Mouse (Mus musculus) adipocyte (in vitro differentiated cells): ENCODE measurements around the gene Ptchd4.

Experiments
- DNase-seq: peaks from one replicate; pipeline ENCODE4 v3.0.0-alpha.2; 2016; ENCODE audit warnings: low spot score

The Ptchd4 gene

GRCm38 (mm10) chr17:42315669-42316611 lies at the start of gene Ptchd4:
Gene Ptchd4, plus strand, starts transcription at chr17:42315947.
- DNase-seq, result peak; percentile 11

- peak; percentile 17 for DNase-seq
Measured at GRCm38 (mm10) chr17:42276861-42277260, 38.9 kb upstream of the Ptchd4 start.

GRCm38 (mm10) chr17:42284391-42284790 lies 31.4 kb upstream of the Ptchd4 start:
- peak; percentile 17 for DNase-seq

GRCm38 (mm10) chr17:42286255-42286654 lies 29.5 kb upstream of the Ptchd4 start:
- no peak for DNase-seq

- DNase-seq, result no peak
Measured at GRCm38 (mm10) chr17:42290341-42290740, 25.4 kb upstream of the Ptchd4 start.

GRCm38 (mm10) chr17:42291793-42292192 lies 24.0 kb upstream of the Ptchd4 start:
- DNase-seq, result no peak

- no peak for DNase-seq
Measured at GRCm38 (mm10) chr17:42297986-42298385, 17.8 kb upstream of the Ptchd4 start.

GRCm38 (mm10) chr17:42299681-42300080 lies 16.1 kb upstream of the Ptchd4 start:
- no peak for DNase-seq

- DNase-seq, result no peak
Measured at GRCm38 (mm10) chr17:42303062-42303577, 12.6 kb upstream of the Ptchd4 start.

GRCm38 (mm10) chr17:42304262-42304661 lies 11.5 kb upstream of the Ptchd4 start:
- DNase-seq, result peak; percentile 32

GRCm38 (mm10) chr17:42307001-42307400 lies 8.7 kb upstream of the Ptchd4 start:
- no peak for DNase-seq

- peak; percentile 37 for DNase-seq
Measured at GRCm38 (mm10) chr17:42310136-42310535, 5.6 kb upstream of the Ptchd4 start.

GRCm38 (mm10) chr17:42316612-42316982 lies 850 bp downstream of the Ptchd4 start:
- DNase-seq, result no peak

GRCm38 (mm10) chr17:42335787-42336186 lies 20.0 kb downstream of the Ptchd4 start:
- DNase-seq, result no peak

GRCm38 (mm10) chr17:42336571-42336970 lies 20.8 kb downstream of the Ptchd4 start:
- DNase-seq, result no peak

GRCm38 (mm10) chr17:42346027-42346426 lies 30.3 kb downstream of the Ptchd4 start:
- peak; percentile 53 for DNase-seq

- no peak for DNase-seq
Measured at GRCm38 (mm10) chr17:42358481-42358880, 42.7 kb downstream of the Ptchd4 start.

- DNase-seq, result no peak
Measured at GRCm38 (mm10) chr17:42363085-42363710, 47.5 kb downstream of the Ptchd4 start.

- DNase-seq, result no peak
Measured at GRCm38 (mm10) chr17:42364716-42365115, 49.0 kb downstream of the Ptchd4 start.

GRCm38 (mm10) chr17:42374881-42375280 lies 59.1 kb downstream of the Ptchd4 start:
- no peak for DNase-seq

GRCm38 (mm10) chr17:42393086-42393485 lies 77.3 kb downstream of the Ptchd4 start:
- DNase-seq, result no peak

- DNase-seq, result no peak
Measured at GRCm38 (mm10) chr17:42395299-42395698, 79.6 kb downstream of the Ptchd4 start.

- DNase-seq, result no peak
Measured at GRCm38 (mm10) chr17:42418449-42418848, 102.7 kb downstream of the Ptchd4 start.
